Mouse (Mus musculus) embryonic facial prominence, embryonic 15.5 days (tissue): Measurements from ENCODE around the gene Ism2. TPM values are rescaled to one million over a fixed set of nuclear protein-coding genes. Genes with fewer than 3 reads are reported as not detected.

Experiments
- ATAC-seq: fragments of 200-750 bp; cut with Nextera tagmentation; 2 replicates; pipeline ENCODE4 v1.8.0; 2017; ENCODE audit warnings: low read depth, moderate TSS enrichment; ENCODE audit not compliant: insufficient number of reproducible peaks, low FRiP score, low TSS enrichment
- H3K27ac ChIP-seq: fragments of 300-500 bp; sonication (generic); replicated peaks from 2 replicates; pipeline ENCODE4 v1.5.1; 2015; ENCODE audit warnings: mild to moderate bottlenecking, inconsistent platforms
- H3K27me3 ChIP-seq: fragments of 300-500 bp; sonication (generic); 2 replicates; pipeline ENCODE4 v1.6.1; 2015; ENCODE audit warnings: inconsistent platforms
- H3K36me3 ChIP-seq: fragments of 300-500 bp; sonication (generic); 2 replicates; pipeline ENCODE4 v1.6.1; 2015; ENCODE audit warnings: mild to moderate bottlenecking, inconsistent platforms
- H3K4me1 ChIP-seq: fragments of 300-500 bp; sonication (generic); 2 replicates; pipeline ENCODE4 v1.6.1; 2015; ENCODE audit warnings: inconsistent platforms
- H3K4me2 ChIP-seq: fragments of 300-500 bp; sonication (generic); replicated peaks from 2 replicates; pipeline ENCODE4 v1.6.1; 2015; ENCODE audit warnings: mild to moderate bottlenecking, inconsistent platforms
- H3K4me3 ChIP-seq: fragments of 300-500 bp; sonication (generic); replicated peaks from 2 replicates; pipeline ENCODE4 v1.5.1; 2015; ENCODE audit warnings: mild to moderate bottlenecking, inconsistent platforms
- H3K9ac ChIP-seq: fragments of 300-500 bp; sonication (generic); 2 replicates; pipeline ENCODE4 v1.6.1; 2015; ENCODE audit warnings: inconsistent platforms
- H3K9me3 ChIP-seq: fragments of 300-500 bp; sonication (generic); replicated peaks from 2 replicates; pipeline ENCODE4 v1.6.1; 2016; ENCODE audit warnings: inconsistent platforms
- WGBS: fragments of 180-500 bp; shearing (Covaris S2); methylation state at CpG from one replicate; pipeline ENCODE4 v1.1.7; 2015; 5-methylcytosine and 5-hydroxymethylcytosine counted together
- polyA plus RNA-seq: library from polyadenylated mRNA; unstranded; fragments of >200 nt; fragmentation: Nextera tagmentation; extraction: Ambion mirVana; gene quantifications from 2 replicates; pipeline ENCODE4 v1.2.1, GENCODE M21; 2015

The Ism2 gene
- polyA plus RNA-seq, 1 experiment from 2014 or later, result 1.5 TPM

DNA sequence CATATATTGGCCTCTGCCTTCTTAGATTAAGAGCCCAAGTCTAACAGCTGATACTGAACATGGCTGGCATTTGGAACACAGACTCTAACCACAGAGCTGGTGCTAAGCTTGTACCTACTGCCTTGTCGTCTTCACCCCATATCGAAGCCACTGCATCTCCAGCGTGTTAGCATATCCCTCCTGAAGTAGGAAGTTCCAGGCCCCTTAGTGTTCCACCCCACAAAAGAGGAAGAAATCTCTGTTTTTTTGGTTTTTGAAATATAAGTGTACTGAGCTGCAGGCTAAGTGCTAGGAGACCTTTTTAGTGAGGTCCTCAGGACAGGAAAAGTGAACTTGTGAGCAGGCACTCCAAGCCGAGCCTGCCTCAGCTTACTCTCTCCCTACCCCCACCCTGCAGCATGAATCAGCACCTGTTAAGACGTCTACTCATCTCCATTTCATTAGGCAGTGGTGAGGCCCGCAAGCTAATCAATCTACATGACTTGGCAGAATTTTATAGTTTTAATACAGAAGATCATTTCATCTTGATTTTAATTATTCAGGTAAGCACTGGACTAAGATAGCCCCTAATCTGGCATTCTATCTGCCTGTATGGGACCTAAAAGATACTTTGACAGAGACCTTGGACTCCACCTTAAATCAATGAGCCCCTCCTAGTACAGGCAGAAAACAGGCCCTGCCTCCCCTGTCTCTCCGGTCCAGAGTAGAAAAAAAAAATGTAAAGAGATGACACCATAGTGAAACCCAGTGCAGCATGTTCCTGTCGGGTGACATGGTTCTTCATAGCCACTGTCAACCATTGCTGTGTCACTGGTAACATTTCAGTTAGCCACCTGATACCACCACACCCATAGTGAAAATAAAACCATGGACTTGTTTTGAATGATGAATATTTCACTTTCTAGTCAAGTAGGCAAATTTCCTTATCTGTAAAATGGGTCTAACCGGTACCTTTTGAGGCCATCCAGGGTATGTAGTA, 24.4 kb downstream of the Ism2 start:
- no peaks in the 10 kb centered on the region for H3K9me3 ChIP-seq
- no peak overlapping the region for H3K9ac ChIP-seq
- H3K4me3 ChIP-seq, result no peak overlapping the region
- 88% methylated on average over 9 of the region's 9 CpGs for WGBS
- ATAC-seq, result no peak
- H3K27me3 ChIP-seq, result no peaks in the 10 kb centered on the region
- H3K36me3 ChIP-seq, result peaks cover 61% of the 10 kb centered on the region
- H3K4me1 ChIP-seq, result 0 out of 2 replicates have a peak, but pooled peaks cover 4% of the 10 kb centered on the region
- no peak overlapping the region for H3K27ac ChIP-seq
- H3K4me2 ChIP-seq, result no peak overlapping the region

DNA sequence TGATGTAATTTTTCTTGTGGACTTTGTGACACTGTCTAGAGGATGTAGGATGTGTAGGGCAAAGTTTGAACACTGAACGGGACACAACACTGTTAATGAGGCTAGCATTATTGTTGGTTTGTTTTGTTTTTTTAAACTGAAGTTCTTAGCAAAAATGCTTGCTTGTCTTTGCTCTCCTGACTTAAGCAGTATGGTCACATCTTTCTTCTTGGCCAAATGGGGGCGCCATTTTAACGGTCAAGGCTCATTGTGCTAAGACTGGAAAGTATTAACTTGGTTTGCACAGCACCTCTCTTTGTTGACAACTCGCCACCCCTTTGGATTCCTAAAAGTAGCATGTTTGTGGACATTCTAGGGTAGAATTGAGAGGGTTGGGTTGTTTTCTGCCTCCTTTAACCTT, 31.8 kb downstream of the Ism2 start:
- H3K27ac ChIP-seq, result no peak overlapping the region
- no peak for ATAC-seq
- H3K9me3 ChIP-seq, result no peaks in the 10 kb centered on the region
- peaks cover 14% of the 10 kb centered on the region for H3K4me1 ChIP-seq
- H3K36me3 ChIP-seq, result peaks cover 51% of the 10 kb centered on the region
- peak overlapping the region; percentile 80 for H3K4me3 ChIP-seq
- H3K27me3 ChIP-seq, result no peaks in the 10 kb centered on the region
- 24% methylated on average over 4 of the region's 4 CpGs for WGBS
- 0 out of 2 replicates have a peak overlapping the region, but pooled peaks have one; percentile 23 for H3K9ac ChIP-seq
- H3K4me2 ChIP-seq, result peak overlapping the region; percentile 82

DNA sequence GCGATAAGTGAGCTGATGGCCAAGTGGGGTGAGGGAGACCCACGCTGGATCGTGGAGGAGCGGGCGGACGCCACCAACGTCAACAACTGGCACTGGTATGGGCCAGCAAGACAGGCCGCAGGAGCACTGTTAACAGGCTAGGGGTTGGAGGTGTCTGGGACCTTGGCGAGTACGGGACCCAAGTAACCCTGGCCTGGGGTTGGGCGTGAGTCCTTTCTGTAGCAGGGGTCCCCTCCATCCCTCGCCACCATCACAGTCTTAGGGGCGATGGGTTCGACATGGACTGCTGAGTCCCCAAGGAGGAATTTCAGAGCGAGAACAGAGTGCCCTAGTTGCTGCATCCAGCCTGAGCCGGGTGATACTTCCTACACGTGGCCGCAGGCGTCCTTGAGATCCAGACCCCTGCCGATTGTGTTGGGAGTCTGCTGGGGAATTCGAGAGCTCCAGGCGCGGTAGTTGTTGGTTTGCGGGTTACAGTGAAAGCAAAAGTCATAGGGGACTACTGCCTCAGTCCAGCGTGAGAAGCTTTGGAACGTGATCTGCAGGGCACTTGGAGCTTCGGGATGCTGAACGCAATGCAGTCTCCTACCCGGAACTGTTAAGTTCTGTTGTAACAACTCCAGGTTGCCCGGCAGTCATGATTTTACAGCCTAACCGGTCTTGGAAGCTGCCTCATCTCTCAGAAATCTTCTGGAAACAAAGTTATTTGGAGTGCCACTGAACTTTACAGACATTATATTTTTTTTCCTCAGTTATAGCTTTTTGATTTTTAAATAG, 32.5 kb downstream of the Ism2 start:
- peak overlapping the region; percentile 91 for H3K27ac ChIP-seq
- peaks cover 14% of the 10 kb centered on the region for H3K4me1 ChIP-seq
- under 1% methylated on average over 31 of the region's 31 CpGs for WGBS
- no peaks in the 10 kb centered on the region for H3K27me3 ChIP-seq
- H3K4me3 ChIP-seq, result peak overlapping the region; percentile 80
- H3K9me3 ChIP-seq, result no peaks in the 10 kb centered on the region
- peak overlapping the region; percentile 82 for H3K4me2 ChIP-seq
- peak; percentile 63 for ATAC-seq
- H3K9ac ChIP-seq, result peak overlapping the region; percentile 84
- H3K36me3 ChIP-seq, result peaks cover 49% of the 10 kb centered on the region

DNA sequence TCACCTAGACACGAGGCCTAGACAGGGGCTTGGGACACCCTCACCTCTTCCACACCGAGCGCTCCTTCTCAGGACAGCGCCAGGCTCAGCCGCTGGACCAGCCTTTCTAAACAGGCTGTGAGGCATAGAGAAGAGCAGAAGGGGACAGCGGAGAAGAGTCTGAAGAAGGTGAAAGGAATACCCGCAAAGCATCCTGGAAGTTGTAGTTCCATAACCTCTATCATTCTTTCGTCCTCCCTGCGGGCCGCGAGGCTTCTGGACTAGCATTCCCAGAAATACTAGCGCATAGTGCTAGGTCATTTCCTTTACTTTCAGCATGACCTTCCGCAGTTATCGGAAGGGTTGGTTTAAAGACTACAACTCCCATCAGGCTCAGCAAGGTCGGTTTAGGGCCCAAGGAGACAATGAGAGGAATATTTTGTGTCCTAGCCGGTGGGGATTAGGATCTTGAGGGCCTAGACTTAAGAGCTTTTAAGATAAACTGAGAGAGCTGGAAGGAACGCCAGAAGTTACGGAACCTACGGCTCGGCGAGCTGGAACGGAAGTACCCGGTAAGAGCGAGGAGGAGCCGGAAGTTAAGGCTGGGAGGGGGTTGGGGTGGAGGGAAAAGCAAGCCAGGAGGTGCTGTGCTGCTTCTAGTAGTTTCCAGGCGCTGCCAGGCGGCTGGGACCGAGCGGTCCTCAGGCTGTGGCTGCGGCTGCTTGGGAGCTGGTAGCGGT, 33.2 kb downstream of the Ism2 start, which contains the start of the genes Vipas39 and Ahsa1:
TSS of gene Vipas39 (minus strand) at position 149 of the 719 bp plus-strand sequence.
TSS of gene Ahsa1 (plus strand) at position 372 of the 719 bp plus-strand sequence.
- Histone ChIP-seq H3K27ac (peak within 1 kb of the TSS; percentile 91), H3K4me2 (peak within 1 kb of the TSS; percentile 82), H3K9me3 (no peaks in the 10 kb centered on the region), H3K4me3 (peak within 1 kb of the TSS; percentile 80), H3K9ac (peak within 1 kb of the TSS; percentile 84), H3K27me3 (no peaks in the 10 kb centered on the region), H3K4me1 (peaks cover 14% of the 10 kb centered on the region), H3K36me3 (peaks cover 49% of the 10 kb centered on the region)
- peak; percentile 97 for ATAC-seq
- 0% methylated on average over 31 of the region's 31 CpGs for WGBS

DNA sequence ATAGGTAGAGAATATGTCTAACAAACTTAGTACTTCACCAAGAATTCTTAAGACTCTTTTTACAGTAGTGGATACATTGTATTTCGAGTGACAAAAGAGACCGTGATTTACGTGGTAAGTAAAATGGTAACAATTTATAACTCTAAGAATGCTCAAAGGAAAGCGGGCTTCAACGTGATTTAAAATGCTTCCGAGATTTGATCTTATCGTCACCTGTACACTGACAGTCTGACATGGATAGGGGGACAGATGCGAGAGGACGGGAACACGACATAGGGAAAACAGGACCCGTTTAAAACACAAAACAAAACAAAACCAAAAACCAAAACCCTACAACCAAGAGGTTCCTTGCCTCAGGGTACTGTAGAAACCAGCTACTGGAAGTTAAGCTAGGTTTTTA, 34.1 kb downstream of the Ism2 start:
- Histone ChIP-seq H3K4me3 (peak overlapping the region; percentile 80), H3K27ac (peak overlapping the region; percentile 91), H3K36me3 (peaks cover 49% of the 10 kb centered on the region), H3K4me1 (peaks cover 14% of the 10 kb centered on the region), H3K4me2 (peak overlapping the region; percentile 82), H3K27me3 (no peaks in the 10 kb centered on the region), H3K9me3 (no peaks in the 10 kb centered on the region), H3K9ac (peak overlapping the region; percentile 84)
- WGBS, result 17% methylated on average over 11 of the region's 11 CpGs
- ATAC-seq, result no peak

DNA sequence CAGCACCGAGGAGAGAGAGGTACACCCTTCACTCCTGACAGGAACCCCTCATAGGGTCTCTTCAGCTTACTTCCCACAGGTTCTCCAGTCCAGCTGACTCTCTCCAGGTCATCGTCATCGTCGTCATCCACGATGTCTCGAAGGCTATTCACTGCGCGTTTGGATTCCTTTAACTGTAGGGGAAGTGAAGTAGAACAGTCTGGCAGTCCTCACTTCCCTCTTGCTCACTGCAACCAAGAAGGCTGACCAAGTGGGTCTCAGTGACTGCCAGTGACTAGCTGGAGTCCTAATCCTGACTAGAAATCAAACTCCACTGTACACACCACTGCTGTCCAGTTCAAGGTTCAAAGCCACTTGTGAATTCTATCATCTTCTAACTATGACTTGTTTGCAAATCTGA, 38.9 kb downstream of the Ism2 start:
- Histone ChIP-seq H3K4me2 (no peak overlapping the region), H3K27me3 (no peaks in the 10 kb centered on the region), H3K4me1 (peaks cover 5% of the 10 kb centered on the region; the same call in 1 of the 2 replicates), H3K36me3 (peaks cover 65% of the 10 kb centered on the region), H3K27ac (no peak overlapping the region), H3K9ac (no peak overlapping the region), H3K4me3 (no peak overlapping the region), H3K9me3 (no peaks in the 10 kb centered on the region)
- WGBS, result 95% methylated on average over 8 of the region's 8 CpGs
- ATAC-seq, result no peak

DNA sequence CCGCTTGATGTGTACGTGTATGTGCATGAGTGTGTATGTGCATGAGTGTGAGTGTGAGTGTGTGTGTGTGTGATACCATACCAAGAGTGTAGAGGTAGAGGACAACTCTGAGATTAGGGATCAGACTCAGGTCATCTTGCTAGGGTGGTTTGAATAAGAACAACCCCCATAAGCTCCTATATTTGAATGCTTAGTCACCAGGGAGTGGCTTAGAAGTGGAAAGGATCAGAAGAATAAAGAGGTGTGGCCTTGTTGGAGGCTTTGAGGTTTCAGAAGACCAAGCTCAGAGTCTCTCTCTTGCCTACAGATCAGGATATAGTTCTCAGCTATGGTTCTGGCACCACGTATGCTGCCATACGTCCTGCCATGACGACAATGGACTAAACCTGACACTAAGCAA, 42.9 kb downstream of the Ism2 start:
- Histone ChIP-seq H3K9ac (no peak overlapping the region), H3K4me2 (no peak overlapping the region), H3K27ac (no peak overlapping the region), H3K36me3 (peaks cover 80% of the 10 kb centered on the region), H3K4me1 (no peaks in the 10 kb centered on the region), H3K9me3 (no peaks in the 10 kb centered on the region), H3K4me3 (no peak overlapping the region), H3K27me3 (no peaks in the 10 kb centered on the region)
- no peak for ATAC-seq
- WGBS, result 91% methylated on average over 5 of the region's 5 CpGs

DNA sequence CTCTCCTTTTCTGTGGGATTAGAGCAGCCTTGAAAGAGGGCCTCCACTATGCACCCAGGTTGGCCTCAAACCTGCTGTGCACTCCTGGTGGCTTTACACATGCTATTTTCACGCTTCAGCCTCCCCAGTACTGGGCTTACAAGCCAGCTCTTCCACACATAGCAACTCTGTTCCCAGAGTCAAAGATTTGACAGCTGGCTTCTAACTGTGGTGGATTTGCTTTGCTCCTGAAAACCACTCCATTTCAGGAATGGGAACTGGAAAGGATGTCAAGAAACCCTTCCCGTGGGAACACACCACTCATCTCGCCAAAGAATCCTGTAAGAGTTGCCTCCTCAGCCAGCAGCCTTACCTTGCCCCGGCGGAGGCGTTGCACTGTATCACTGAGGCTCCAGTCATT, 45.6 kb downstream of the Ism2 start:
- 92% methylated on average over 6 of the region's 6 CpGs for WGBS
- no peaks in the 10 kb centered on the region for H3K27me3 ChIP-seq
- no peak overlapping the region for H3K9ac ChIP-seq
- ATAC-seq, result no peak
- H3K4me1 ChIP-seq, result no peaks in the 10 kb centered on the region
- no peaks in the 10 kb centered on the region for H3K9me3 ChIP-seq
- no peak overlapping the region for H3K4me2 ChIP-seq
- peaks cover 89% of the 10 kb centered on the region for H3K36me3 ChIP-seq
- no peak overlapping the region for H3K4me3 ChIP-seq
- H3K27ac ChIP-seq, result no peak overlapping the region

DNA sequence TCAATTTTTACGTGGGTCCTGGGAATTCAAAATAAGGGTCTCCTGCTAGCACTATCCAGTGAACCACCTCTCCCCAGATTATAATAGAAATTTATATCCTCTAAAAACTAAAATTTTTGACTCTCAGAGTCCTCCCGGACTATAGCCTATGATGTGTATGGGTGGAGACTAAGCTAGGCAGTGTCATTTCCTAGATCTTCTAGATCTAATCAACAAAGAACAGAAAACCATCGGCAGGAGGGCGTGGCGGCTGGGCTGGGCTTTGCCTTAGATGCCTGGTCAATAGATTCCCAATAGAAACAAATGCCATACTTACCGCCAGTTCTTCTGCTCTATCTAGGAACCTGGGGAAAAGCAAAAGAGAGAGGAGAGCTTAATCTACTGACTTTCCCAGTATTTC, 49.3 kb downstream of the Ism2 start:
- H3K4me3 ChIP-seq, result no peak overlapping the region
- WGBS, result 88% methylated on average over 6 of the region's 6 CpGs
- no peak overlapping the region for H3K9ac ChIP-seq
- no peaks in the 10 kb centered on the region for H3K27me3 ChIP-seq
- no peak overlapping the region for H3K4me2 ChIP-seq
- no peaks in the 10 kb centered on the region for H3K4me1 ChIP-seq
- H3K36me3 ChIP-seq, result peaks cover 84% of the 10 kb centered on the region
- H3K27ac ChIP-seq, result no peak overlapping the region
- no peaks in the 10 kb centered on the region for H3K9me3 ChIP-seq
- no peak for ATAC-seq

DNA sequence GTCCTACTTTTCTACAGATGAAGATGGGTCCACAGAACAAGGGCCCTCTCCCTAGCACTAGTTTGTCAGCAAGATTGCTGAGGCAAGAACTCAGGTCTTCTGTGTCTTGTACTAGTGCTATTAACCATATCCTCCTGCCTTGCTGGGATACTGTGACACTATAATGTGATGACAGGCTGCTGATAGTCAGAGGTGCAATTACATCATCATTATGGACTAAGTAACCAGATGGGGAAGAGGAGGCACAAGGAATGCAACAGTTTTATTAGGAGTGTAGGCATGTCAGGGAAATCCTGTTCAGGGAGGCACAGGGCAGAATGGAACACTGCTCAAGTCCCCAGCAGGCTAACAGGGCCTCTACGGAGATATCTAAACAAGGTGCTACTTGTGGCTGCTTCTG, 60.9 kb downstream of the Ism2 start, which contains the start of gene Noxred1:
TSS of gene Noxred1 (minus strand) at position 101 of the 400 bp plus-strand sequence.
- Histone ChIP-seq H3K36me3 (peaks cover 44% of the 10 kb centered on the region), H3K4me1 (no peaks in the 10 kb centered on the region), H3K4me3 (no peak within 1 kb of the TSS), H3K9ac (no peak within 1 kb of the TSS), H3K4me2 (no peak within 1 kb of the TSS), H3K9me3 (no peaks in the 10 kb centered on the region), H3K27ac (no peak within 1 kb of the TSS), H3K27me3 (no peaks in the 10 kb centered on the region)
- no peak for ATAC-seq
- WGBS, result 92% methylated on average over 1 of the region's 1 CpGs
